Mouse (Mus musculus) telencephalon, adult 2 months (tissue): ENCODE results near the gene Sfxn2.

ENCODE experiments used
- DNase-seq: peaks from one replicate; pipeline ENCODE4 v3.0.0-alpha.2; 2011; ENCODE audit warnings: low read depth, low spot score

The Sfxn2 gene

DNA sequence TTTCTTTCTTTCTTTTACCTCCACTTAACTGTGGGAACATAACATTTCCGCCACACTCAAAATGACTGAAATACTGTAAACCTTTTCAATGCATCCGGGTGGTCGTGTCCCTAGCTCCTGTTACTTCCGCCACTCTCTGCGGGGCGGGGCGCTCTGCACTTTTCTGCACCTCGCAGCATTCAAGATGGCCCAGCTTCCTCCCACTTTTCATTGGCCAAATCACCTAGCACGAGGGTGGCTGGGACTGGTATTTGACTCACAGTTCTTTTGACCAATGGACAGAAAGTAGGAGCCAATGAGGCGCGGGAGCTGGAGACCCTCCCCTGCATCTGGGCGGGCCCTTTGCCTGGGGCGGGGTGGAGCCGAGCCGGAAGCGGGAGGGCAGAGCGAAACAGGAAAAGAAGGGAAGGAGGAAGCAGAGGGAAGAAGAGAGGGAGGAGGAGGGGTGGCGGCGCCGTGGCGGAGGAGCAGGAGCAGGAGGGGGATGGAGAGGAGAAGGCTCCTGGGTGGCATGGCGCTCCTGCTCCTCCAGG lies 25.6 kb downstream of the Sfxn2 start, which contains the start of gene Wbp1l:
Gene Wbp1l, plus strand, starts transcription at position 365 of the 533 bp plus-strand sequence.
- peak; percentile 99 for DNase-seq

DNA sequence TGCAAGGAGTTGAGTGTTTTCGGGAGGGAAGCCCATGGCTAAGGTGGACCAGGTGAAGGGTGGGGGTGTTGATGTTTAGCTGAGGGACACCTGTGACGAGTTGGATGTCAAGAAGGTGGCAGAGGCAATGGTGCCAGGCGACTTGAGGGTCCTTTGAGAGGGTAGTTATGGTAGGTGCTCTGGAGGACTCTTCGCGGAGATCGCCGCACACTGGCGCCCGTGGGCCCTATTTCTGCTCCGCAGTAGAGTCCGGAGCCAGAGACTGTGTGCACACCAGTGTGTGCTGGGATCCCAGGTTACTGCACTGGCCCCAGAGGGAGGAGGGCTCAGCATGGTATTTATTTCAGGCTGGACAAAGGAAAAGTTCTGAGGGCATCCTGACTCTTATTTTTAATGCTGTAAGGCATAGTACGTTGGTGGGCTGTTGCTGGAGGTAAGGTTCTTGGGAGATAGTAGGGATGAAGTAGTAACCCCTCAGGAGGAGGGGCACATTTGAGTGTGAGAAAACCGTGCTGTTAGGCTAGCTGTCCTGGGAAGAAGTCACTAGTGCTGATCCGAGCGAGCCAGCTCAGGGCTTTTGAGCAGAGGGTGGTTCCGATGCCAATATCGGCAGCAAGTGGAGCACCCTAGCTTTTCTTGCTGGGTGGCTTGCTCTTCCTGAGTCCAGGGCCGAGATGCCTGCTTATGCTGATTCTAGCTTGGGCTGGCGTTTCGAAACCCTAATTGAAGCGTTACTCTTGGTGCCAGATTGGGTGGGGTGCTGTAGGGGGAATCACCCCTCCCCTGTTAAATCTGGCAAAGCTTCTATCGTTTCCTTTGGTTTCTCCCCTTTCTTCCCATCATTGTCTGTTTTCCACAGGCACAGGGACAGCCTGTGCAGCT lies 26.5 kb downstream of the Sfxn2 start:
- DNase-seq = no peak

DNA sequence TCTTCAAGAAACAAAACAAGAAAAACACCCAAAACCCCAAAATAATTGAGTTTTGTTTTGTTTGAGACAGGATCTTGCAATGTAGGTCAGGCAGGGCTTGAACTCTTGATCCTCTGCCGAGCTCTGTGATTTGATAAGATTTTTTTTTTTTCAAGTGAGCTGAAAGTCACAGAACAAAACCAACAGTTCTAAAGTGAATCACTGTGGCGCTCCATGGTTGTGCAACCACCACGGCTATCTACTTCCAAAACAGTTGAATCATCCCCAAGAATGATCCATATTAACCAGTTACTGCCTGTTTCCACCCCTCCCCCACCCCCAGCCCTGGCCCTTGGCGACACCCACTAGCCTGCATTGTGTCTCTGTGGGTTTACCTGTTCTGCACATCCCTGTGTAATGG lies 27.2 kb downstream of the Sfxn2 start:
- no peak for DNase-seq

DNA sequence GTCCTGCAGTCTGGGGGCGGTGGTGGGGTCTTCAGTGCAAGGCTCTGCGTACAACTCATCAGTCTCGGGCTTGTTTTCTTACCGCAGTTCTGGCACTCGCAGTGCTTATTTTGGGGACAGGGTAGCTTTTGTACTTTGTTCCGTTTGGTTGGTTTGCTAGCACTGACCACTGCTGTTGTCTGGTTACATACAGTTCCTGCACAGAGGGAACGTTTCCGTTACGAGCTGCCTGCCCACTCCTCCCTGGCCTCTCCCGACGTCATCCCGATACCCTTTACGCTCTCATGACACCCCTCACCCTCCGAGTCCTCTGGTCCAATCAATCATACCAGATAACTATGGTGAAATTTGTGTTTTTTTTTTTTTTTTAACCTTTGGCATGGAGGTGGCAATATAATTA lies 28.3 kb downstream of the Sfxn2 start:
- DNase-seq = no peak

DNA sequence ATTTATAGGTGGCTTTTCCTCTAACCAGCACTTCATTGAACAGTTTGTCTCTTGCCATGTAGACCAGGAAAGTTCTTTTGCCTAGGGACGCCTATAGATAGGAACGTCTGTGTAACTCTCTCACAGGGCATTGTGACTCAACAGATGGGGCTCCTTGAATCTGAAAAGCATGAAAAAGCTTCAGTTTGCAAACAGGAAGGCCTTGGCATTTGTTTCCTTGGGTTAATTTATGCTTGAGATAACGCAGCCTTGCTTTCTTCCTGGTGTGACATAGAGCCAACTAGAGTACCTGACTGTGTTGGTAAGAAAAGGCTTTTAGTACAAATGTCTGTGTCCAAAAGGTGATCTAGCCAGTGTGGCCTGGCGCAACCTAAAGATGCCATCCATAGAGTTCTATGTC lies 29.2 kb downstream of the Sfxn2 start:
- DNase-seq = no peak

DNA sequence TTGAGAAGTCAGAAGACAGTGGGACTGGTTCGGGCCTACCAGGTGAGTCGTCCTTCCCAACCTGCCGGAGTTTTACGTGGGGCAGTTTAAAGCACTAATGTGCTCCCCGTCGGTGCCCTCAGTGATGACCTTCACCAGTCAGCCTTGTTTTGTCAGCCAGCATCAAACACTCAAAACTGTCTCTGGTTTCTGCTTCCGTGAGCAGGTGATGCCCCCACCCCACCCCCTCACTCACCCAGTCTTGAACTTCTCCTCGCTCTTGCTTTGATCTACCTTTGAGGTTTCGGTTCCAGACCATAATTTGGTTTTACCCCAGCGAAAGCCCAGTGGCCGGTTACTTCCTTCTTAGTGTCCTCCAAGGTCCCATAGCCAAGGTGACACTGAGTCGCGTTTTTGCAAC lies 33.6 kb downstream of the Sfxn2 start:
- DNase-seq = no peak

DNA sequence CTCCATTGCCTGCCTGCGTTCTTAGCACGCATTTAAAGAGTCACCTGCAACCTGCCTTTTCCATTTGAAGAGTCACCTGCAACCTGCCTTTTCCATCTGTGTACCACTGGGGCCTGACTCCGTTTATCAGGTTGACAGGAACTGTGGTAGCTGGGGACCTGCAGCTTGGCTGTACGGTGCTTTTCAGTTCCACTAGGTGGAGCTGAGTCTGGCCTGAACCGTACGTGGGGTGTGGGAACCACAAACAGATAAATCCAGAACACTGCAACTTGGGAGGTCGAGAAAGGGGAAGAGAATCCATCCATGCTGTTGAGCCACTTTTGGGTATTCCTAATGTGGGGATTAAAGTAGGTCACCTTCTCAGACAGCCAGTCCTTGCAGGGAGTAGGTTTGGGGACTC lies 34.3 kb downstream of the Sfxn2 start:
- no peak for DNase-seq

DNA sequence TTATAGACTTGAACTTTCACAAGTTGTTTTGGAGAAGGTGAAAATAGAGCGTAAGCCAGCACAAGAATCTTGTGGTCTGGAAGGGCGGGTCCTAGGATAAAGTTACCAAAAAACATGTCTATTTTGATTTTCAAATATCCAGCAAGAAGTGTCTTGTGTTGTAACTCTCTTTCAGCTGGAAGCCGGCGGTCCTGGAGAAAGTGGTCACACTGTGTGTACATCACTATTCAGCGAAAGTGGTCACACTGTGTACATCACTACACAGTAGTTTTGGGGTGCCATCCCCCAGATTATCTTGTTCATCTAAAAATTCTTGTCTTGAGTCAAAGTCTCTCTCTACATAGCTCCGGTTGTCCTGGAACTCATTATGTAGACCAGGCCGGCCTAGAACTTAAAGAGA lies 35.0 kb downstream of the Sfxn2 start:
- no peak for DNase-seq

DNA sequence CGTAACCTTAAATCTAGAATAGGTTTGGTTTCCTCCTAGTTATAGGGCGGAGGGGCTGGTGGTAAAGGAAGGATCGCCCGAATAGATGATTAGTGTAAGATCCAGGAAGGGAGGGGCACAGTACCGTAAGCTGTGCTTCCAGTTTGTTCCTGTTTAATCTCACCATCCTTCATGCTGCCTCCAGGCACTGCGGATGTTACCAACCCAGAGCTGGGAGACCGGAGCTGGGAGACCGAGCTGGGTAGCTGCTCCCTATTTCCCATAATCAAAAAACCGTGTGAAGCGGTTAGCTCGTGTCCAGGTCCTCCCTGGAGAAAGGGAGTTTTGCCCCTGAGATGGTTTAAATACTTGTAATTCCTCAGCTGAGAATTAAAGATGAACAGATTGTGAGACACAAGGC lies 43.2 kb downstream of the Sfxn2 start:
- DNase-seq = no peak

DNA sequence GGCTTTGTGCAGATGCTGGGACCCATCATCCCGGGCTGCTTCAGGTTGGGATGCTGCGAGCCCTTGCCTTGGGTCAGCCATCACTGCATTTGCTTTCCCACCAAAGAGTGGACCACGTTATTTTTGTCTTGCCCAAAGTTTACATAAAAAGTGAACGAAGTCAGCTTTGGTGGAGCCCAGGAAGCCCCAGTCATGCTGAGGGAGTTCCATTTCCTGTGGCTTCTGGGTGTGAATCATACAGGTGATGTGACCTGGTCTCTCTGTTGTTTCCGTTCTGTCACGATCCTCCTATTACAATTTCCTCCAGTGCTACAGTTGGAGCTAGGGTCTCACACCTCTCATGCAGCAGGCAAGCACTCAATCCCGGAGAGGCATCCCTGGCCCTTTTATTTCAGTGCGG lies 44.2 kb downstream of the Sfxn2 start:
- DNase-seq = no peak

DNA sequence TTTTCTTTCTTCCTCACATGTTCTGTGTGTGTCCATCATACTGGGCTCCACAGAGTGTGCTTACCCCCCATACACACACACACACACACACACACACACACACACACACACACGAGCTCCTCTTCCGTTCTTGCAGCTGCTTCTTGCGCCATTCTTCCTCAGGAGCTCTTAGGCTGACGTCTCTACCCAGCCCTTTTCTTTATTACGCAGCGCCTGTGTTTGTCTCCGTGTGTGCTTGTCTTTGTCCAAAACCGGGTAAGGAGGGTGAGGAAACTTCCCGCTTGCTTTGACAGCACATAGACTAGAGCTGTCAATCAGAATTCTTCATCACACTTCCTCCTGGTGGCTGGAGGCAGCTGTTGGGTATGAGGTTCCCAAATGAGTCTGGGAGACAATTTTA lies 45.2 kb downstream of the Sfxn2 start:
- no peak for DNase-seq

DNA sequence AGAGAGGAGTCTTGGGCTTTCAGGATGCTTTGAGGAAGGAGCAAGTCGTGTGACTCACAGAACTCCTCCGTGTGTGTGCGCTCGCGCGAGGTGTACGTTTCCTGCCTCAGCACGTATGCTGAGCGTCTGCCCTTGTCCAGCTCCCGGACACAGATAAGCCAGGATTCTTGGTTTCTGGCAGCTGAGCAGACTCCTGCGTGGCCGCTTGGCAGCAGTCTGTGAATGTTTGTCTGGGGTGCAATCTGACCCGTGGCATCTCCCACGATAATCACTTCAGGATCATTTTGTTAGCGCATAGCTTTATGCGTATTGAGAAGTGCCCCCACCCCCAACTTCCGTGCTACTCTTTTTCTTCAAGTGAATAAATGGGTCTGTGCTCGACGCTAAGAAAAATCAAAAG lies 45.8 kb downstream of the Sfxn2 start:
- no peak for DNase-seq

DNA sequence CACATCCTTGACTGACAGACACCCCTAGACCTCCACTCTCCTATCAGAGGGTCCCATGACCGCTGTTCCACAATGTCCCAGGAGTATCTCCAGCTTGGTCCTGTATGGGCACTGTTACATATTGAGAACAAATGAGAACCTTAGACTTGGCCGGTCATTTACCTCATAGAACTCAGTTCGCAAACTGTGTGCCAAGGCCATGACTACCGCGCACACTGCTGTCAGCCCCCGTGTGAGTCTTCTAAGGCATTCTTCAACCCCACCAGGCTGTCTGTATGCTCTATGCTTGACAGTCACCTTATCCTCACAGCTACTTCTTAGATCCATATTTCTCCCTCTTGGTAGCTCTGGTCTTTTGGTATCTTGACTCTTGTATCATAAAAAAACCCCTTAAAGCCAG lies 46.4 kb downstream of the Sfxn2 start:
- no peak for DNase-seq

DNA sequence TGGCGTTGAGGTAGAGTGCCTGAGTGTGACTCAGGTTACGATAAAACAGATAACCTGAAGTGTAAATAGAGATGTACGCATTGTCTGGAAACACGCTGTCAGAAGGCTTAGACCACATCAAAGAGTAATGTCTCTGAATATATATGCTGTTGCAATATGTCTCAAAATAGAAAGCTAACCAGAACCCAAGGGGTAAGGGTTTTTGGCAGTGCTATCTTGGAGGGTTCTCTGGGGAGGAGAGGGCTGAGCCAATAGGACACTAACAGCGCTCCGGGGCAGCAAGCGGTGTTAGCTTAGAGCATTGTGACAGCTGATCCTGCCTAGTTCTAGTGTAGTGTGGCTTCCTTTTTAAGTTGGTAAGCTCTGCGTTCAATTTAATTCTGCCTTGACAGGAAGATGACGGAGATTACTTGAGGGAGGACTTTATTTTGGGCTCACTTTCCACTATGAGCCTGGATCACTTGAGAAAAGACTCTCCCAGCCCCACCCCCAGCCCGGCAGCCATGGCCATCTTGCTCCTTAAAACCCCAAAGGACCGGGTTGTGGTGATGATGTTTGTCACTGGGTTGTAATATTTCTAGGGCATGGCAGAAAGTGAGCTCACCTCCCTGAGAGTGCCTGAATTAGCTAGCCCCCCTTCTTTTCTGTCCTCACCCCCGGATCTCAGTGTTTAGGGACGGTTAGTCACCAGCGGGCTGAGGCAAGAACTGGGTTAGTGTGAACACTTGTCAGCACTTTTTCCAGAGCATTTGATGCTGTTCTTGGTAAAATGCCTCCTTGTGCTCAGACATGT lies 47.0 kb downstream of the Sfxn2 start:
- DNase-seq = peak; percentile 79

DNA sequence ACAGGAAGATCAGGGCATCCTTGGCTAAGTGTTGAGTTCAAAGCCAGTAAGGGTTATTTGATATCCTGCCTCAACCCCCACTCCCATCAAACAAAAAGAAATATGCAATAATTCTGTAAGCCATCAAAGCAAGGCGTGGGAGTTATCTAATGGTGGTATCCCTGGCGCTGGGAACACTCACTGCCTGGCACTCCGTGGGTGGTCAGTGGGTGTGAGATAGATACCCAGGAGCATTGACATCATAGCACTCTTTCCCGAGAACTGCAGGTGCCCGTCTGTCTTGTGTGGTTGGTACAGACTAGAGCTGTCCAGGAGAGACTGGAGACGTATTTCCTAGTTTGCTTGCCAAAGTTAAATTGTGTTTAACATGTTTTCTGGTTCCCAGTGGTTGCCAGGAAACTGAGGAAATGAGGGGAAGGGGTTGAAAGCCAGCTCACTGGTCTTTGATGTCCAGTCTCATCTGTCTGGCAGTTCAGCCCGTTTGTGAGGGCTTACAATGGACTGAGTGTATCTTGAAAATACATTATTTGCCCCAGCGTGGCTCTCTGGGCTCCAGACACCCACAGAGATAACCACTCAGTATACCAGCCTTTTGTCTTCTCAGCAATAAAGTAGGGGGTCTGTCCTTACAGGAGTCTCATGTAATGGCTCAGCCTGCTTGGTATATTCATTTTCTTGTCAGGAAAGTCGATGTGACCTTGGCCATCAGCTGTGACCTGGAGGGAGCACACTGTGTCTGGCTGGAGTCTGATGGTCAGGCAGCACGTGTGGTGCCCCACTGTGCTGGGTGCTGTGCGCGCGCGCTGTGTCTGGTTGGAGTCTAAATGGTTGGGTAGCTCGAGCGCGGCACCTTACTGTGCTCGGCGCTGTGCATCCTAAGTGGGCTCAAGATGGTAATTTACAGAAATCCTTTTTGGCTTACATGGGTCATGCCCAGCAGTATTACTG lies 48.3 kb downstream of the Sfxn2 start:
- no peak for DNase-seq

DNA sequence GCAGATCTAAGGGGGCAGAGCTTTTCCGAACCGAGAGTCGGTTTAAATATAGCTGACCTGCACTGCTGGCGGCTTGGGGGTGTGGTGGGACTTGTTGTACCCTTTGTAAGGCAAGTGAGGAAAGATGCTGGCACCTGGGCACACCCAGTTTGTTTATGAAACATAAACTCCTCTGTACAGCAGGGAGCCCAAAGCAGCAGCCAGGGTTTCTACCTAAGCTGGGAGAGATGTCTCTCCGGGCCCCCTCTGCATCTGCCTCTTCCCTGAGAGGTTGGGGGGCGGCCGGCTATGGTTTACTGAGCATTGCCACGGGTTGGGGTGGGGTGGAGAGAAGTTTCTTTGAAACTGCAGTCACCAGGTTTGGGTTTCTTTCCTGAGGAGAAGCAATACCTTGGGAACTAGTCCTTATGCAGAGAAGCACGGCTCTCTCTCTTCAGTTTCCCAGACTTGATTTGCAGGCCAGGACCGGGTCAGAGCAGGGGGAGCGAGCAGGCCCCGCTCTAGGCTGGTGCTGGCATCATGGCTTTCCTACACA lies 49.6 kb downstream of the Sfxn2 start:
- DNase-seq = no peak

DNA sequence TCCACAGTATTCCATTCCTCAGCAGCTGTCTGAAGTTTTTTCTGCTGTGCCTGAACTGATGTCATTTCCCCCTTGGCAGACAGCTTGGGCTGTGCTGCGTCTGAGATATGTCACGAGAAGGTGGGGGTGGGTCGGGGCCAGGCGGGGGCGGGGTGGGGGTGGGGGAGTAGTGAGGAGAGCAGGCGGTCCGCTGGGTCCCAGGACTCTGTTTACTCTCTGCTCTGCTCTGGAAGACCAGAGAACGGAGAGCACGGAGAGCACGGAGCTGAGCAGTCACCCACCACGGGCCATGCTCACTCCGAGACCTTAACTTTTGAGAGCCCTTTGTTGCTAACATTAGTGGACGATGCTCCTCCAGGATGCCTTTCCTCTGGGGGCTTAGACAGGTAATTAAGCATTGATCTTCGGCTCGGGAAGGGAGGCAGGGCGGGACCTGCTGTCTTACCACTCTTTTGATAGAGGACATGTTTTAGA lies 50.1 kb downstream of the Sfxn2 start:
- no peak for DNase-seq

DNA sequence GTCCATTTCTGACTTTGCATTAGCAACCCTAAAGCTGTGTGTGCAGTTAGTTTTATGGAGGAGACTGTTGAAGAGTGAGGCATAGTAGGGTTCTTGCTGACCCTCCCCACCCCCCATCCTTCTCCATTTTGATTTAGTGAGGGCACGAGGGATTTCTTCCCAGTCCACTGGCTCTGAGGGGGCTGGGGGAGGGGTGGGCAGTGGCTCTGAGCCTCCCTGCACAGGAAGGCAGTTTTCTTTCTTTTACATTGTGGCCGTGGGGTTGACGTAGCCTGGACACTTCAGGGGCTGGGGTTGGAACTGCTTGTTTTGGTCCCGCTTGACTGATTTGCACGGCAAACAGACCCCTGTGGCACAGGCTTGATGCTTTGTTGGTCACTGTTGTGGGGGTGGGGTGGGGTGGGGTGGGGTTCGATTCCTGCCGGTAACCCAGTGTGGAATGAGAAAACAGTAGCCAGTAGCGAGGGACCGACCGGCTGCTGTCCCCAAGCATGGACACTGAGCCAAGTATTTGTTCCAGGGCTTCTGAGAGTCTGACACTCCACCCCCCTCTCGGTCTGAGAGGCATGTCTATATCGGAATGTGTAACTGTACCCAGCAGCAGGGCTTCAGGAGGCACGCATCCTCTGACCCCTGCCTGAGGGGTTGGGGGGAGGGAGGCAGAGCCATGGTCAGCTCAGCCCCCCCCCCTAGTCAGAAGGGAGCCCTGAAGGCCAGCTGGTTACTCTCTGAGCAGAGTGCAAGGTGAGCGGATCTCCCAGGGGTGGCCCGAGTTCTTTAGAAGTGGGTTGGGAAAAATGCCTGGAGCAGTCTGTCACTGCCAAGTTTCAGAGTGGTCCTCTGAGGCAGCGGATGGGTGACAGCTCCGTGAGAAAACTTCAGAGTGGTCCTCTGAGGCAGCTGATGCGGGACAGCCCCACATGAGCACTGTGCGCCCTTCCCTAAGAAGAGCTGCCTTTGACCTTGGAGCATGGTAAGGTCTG lies 50.9 kb downstream of the Sfxn2 start:
- no peak for DNase-seq

DNA sequence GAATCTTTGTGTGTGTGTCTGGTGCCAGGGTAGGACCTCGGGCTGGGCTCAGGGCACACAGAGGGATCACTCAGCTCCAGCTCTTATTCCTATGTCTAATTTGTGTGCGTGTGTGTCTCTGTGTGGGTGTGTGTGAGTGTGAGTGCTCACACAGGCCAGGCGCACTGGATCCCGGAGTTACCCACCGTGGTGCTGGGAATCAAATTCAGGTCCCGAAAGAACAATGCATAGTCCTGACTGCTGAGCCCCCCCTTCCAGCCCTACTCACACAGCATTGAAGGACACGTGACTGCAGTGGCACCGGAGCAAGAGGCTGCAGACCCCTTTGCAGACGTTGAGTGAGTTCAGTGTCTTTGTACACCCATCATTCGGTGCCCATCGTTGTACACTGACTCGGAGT lies 51.9 kb downstream of the Sfxn2 start:
- no peak for DNase-seq

DNA sequence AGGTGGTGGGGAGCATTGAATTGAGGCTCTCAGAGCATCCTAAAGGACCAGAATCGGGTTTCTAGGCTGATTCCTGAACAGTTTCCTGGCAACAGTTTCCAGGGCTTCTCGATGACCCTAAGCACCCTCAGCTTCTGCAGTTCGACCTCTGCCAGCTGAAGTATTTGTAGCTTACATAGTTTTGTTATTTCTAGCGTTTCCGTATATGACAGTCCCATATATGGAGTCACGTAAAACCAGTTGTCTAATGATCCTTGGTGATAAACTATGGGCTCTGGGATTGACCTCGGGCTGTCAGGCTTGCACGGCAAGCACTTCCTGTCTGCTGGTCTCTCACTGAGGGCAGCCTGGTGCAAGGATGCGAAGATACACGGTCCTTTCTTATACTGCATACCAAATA lies 52.4 kb downstream of the Sfxn2 start:
- DNase-seq = no peak
